Mouse (Mus musculus): ENCODE results near the gene F830045P16Rik. TPM values are rescaled to one million over a fixed set of nuclear protein-coding genes. Genes with fewer than 3 reads are reported as not detected.

Gene F830045P16Rik
- polyA plus RNA-seq, 1 experiment from 2014 or later, result 0.55 TPM

Other genes starting within 250 kb of the F830045P16Rik start
- gene Ckap2l, start 239.4 kb downstream of the F830045P16Rik start, polyA plus RNA-seq (2018), result 0.71 to 6.7 TPM (median 5.8 TPM) in 3 replicates
- 7.1 to 35.6 TPM (median 11.4 TPM) in 3 replicates for gene Il1a, start 226.6 kb downstream of the F830045P16Rik start, polyA plus RNA-seq (2018)
- 7.3 to 16.2 TPM (median 8.7 TPM) in 3 replicates for gene Il1b, start 165.5 kb downstream of the F830045P16Rik start, polyA plus RNA-seq (2018)
- 1,368 to 2,259 TPM (median 1,677 TPM) in 3 replicates for gene Sirpa, start 56.2 kb upstream of the F830045P16Rik start, polyA plus RNA-seq (2018)
- gene Pdyn, start 163.2 kb upstream of the F830045P16Rik start, polyA plus RNA-seq (2018), result not detected in 3 replicates

All from macrophage (primary cell).